Mouse (Mus musculus) gastrocnemius, postnatal 10 days (tissue): ENCODE results near the gene Mb. TPM values are rescaled to one million over a fixed set of nuclear protein-coding genes. Genes with fewer than 3 reads are reported as not detected.
"Not testable (repeated sequence)": the region's sequence is repeated elsewhere in the genome, so short reads cannot be mapped to it uniquely, and the experiment has no call there.

Experiments
- DNase-seq: peaks from one replicate; pipeline ENCODE4 v3.0.0; 2021; ENCODE audit warnings: mixed read lengths
- total RNA-seq, 2 experiments: library from RNA; stranded (reverse); gene quantifications; 2 replicates each; pipeline ENCODE4 v1.2.3; 2021

Gene Mb
- total RNA-seq, 2 experiments from 2014 or later: 415 to 512 TPM

DNA sequence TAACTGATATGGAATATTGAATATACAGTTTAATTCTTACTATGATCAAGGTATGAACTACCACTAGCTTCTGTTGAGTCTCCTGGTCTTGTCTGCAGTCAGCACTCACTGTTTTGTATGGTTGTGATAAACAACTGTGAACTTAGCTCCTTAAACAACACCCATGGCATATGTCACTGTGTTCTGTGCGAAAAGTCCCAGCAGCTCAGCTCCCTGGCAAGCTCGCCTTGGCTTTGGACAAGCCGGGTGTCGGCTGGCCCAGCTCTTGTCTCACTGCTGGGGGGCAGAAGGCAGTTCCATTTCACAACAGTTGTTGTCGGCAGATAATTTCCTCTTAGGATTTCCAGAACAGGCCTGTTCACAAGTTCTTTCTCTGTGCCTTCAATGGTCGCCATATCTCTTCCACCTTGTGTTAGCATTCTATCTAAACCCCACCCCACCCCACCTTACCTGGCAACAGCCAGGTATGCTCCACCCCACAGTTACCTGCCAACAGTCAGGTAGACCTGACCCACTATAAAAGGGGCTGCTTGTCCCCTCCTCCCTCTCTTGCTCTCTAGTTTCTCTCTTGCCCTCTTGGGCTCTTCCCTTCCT lies 14.9 kb upstream of the Mb start:
- DNase-seq: no peak

DNA sequence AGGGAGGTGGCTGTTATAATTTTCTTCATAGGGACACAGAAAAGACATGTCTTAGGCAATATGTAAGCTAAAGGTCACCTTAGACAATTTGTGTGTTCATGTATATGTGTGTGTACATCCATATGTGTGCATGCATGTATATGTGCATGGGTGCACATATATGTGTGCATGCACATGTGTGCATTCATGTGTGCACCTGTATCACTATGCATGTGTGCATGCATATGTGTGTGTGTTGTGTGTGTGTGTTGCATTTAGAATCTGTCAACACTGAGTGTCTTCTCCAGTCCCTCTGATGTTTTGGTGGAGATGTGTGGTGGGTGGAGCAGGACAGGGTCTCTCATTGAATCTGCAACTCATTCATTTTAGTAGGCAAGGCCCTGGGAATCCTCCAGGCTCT lies 12.3 kb upstream of the Mb start:
- DNase-seq: no peak

DNA sequence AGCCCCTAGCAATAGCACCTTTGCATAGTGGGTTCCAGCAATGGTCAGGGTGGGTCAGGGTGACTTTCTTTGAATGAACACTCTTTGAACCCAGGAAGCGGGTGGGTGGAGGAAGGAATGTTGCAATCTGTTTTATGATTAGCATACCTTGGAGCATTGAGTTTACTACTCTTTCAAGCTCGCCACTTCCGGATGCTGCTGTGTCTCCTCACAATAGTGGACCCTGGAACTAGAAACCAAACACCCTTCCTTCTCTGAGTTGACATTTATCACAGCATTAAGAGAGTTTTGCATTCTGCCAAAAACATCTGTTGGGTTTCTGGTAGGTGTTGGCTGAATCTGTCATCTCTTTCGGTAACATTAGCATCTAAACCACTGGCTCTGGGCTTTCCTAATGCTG lies 8.9 kb upstream of the Mb start:
- DNase-seq: not testable (repeated sequence)

DNA sequence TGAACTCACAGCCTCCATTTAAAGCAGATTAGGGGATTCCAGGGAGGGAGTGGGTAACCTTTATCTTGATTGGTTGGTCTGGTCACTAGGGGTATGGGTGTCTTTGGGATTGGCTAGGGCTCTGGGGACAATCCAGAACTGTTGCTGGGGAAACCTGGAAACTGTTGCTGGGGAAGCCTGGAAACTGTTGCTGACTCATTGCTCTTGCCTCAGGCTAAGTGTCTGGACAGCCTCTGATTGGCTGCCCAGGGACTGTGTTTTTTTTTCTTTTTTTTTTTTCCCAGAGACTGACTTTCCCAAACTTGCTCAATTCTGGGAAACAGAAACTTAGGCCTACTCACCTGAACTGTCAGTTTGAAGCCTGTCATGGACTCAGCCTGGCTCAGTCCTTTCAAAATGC lies 8.1 kb upstream of the Mb start:
- no peak for DNase-seq

DNA sequence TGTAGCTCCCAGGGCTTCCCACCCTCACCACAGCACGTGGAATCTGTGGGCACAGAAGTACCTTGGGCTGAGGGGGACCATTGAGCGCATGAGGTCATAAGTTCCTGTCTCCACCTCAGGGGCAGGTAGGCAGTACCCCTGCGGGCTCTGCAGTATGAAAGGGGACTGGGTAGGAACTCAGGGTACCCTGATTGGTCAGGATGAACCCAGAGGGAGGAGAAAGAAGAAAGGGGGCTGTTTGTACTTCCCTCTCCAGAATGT lies 6.3 kb upstream of the Mb start:
- no peak for DNase-seq

DNA sequence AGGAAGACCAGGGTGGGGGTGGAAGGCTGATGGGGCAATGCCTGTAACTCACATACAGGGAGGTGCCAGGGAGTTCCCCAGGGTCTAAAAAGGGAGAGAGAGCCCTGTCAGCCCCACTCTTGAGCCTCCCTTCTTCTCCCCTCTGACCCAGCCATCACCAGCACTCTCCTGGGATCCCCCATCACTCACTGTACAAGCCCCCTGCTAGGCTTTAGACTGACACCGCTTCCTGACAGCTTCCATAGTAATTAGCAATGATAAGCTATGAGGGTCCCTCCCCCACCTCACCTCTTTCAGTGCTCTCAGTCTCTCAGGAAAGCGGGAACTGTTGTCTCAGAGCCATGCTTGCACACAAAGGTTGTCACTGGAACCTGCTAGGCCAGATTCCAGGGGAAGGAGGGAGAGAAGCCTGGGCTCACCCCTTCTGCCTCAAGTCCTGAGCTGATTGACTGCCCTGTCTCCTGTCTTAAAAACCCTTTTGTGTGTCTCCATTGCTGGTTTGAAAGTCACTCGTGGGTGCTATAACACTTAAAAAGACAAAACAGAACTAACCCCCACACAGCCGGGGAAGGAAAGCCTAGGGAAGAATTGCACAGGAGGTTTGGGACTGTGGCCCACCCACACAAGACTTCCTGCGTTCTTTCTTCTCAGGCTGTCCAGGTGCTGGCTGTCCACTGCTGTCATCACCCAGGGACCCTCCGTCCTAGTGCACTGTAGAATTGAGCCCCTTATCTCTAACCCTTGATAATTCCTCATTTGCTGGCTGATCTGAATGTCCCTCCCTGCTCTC lies 5.7 kb upstream of the Mb start:
- DNase-seq: no peak

DNA sequence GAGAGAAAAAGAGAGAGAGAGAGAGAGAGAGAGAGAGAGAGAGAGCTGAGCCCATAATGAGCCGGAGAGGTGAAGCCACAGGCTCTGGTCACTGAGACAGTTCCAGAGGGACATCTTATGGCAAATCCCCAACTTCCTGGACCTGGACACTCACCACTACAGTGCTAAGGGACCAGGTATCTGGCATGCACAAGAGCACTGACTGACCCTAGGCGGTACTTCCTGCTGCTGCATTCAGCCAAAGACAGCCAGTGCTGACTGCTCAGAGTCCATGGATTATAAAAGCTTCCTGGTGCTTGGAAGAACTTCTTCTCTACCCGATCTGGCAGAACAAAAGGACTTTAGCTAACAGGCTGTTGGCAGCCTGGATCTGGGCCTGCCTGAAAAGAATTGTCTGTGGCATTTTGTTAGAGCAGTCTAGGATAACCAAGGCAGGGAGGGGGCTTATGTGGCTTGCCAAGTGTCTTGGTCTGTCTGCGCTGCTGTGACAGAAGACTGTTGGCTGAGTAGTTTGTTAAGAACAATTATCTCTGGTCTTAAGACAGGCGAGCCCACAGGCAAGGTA lies 4.2 kb upstream of the Mb start:
- DNase-seq: no peak

DNA sequence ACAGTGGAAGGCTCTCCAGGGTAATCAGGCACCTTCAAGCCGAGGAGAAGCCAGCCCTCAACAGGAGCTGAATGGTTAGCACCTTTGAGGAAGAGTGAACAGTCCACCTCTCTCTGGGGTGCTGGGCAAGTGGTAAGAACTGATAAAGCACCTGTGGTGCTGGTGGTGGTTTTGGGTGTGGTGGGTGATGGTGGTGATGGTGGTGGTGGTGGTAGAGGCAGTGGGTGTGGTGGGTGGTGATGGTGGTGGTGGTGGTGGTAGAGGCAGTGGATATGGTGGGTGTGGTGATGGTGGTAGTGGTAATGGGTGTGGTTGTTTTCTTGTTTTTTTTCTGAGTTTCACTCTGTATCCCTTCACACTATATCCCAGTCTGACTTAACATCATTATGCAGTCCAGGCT lies 2.6 kb upstream of the Mb start:
- DNase-seq: no peak

DNA sequence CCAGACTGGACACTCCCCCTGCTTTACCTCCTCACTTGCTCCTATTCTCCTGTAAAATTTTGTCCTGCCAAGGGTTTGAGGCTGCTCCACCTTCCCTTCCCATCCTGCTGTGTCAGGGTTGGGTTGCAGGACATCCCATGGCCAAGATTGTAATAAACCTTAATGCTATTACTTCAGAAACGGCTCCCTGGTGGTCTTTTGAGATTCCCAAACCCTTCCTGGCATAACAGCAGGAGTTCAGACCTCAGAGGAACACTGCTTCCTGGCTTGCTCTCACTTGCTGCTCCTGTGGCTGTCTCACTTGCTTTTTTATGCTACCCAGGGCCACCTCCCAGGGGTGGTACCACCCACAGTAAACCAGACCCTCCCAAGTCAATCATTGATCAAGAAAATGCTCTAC lies 1.7 kb upstream of the Mb start:
- DNase-seq: no peak

DNA sequence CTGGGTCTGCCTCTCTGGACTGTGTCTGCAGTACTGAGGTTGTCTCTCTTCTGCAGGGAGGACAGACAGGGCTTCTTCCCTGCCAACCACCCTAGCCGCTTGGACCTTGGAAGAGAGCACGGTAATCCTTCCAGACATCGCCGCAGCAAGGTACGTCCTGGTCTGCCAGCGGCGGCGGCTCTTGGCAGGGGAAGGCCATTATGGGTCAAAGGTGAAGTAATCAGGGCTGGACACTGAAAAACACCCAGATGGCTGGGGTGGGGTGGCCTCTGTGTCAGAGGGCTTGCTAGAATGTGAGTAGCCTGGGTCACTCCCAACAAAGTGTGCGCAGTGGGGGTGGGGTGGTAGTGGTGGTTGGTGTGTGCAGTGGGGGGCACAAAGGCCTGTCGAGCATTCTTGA lies 4.9 kb downstream of the Mb start:
- DNase-seq: no peak

DNA sequence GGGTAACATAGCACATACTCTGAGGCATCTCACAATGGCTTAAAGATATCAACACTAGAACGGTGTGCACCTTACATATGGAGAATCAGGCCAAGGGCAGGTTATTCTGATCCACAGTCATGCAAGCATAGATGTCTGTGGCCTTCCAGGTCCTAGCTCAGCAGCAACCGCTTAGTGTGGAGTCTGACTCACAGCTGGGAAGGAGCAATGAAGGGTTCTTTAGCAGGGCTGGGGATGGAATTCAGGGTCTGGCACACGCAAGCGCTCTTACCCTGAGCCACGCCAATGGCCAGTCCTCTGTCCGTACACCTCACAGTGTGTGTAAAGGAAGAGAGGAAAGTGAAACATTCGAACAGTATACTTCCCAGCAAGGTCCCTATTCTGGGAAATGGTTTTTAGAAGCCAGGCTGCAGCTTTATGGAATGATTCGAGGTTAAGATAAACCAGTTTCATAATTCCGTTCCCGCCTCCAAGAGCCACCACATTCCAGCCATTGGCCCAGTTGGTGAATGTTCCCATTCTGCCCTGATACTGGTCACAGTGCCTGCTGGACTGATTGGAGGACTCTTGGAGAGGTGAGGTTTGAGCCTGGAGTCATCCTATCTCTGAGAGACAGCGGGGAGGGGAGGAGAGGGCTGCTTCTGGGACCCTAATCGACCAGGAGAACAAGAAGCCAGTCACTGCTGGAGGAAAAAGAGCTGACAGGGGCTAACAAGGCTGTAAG lies 5.7 kb downstream of the Mb start, which contains the start of gene Apol6:
TSS of gene Apol6 (plus strand) at position 133 of the 724 bp plus-strand sequence.
- DNase-seq: no peak

DNA sequence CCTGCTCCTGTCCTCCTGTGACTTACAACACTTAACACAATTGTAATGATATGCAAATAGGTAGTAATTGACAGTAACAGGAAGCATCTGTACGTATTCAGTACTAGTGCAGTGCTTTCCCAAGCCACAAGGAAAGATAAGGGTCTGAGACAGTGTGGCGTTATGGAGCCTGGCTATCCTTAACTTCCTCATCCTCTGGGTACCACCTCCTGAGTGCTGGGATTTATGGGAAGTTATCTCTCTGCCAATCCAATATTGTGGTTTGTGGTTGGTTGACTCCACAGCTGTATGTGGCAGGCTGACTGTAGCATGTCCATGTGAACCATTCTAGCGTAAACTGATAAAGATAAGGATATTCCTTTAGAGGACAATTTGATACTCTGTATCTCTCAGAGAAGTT lies 9.7 kb downstream of the Mb start:
- DNase-seq: no peak

DNA sequence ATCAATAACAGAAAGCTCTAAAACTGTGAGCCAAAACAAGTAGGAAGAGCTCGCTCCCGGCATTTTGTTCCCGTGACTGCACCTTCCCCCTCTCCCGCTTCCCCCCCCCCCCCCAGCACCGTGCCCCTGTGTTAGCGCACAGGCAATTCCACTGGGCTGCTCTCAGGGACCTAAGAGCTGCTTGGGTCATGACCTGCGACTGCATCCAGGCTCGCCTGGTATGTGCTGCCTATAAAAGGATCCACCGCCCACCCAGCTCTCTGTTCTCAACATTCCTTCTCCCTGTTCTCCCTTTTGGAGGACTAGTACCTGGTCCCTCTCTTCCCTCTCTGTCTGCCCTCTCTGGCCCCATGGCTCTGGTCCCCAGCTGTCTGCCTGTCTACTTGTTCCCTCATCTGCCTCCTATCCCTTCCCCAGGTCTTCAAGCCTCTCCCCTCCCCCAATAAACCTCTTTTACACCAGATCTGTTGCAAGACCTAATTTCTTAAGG lies 11.2 kb downstream of the Mb start:
- DNase-seq: no peak

DNA sequence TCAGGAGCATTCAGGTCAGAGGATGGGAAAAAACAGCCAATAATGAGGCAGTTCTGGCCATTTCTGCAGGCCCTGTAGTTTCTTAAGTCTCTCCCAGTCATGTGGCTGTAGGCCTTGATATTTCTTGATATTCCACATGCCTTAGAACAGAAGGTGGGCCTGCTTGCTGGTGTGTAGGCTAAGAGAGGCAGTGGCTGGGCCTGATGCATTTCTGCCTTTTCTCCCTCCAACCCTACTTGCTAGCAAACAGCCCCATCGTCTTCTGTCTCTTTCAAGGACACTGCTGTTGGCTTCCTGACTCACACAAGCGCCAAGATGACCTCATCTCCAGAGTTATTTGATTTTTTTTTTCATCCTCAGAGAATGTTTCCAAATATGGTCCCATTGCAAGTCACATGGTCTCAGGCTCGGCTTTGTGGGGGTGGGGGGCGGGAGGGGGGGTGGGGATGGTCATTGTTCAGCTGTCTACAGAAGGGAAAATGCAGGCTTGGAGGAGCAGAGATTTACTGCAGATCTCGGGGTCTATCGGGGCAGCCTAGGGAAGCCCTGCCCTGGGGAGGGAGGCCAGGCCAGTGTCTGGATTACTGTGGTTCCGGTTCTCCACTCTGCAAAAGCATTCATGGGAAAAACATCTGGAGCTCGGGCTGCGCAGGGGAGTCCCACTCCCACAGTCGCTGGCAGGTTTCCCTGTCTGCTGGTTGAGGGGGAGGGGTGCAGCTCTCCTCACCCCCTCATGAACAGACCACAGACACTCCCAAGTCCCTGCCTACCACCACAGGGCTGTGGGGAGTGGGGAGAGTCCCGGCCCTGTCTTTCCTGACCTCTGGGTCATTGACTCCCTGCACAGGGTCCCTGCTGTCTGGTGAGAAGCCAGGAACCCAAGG lies 12.9 kb downstream of the Mb start:
- peak; percentile 73 for DNase-seq

DNA sequence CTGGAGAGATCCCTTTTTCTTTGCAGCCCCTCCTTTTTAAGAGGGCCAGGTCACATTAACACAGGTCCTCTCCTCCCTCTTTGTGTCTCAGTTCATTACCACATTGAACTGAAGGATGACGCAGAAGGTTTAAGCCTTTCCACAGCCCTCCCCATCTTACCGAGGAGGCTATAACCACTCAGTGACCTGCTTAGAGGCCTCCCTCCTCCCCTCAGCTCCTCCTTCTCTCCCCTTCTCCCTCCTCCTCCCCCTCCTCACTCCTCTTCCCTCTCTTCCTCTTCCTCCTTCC lies 13.5 kb downstream of the Mb start:
- DNase-seq: no peak

DNA sequence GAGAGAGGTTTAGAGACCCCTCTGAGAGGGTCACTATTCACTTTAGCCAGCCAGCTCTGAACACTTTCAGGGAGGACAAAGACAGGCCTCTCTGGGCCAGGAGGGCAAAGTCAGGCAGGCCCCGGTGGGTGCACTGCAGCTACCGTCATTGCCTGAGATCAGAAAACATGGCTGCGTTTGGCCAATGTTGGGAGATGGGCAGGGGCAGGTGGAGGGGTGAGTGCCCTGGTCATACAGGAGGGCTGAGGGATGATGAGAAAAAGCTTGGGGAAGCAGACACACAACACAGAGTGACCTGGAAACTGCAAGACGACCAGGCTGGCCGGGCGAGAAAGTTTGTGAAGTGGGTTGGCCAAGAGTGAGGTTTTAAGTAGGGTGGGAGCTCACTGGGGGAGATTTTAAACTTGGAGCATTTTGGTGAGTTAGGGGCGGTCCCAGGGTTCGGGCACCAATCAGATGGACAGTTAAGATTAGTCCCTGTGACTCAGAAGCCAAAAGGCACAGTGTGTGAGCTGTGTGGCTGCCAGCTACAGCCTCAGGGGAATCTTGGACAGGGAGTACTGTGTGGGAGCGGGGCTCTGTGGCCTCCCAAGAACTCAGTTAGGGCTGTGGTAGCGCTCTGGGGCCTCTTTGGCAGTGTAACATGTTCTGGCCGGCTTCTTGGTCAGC lies 14.0 kb downstream of the Mb start:
- peak; percentile 84 for DNase-seq

DNA sequence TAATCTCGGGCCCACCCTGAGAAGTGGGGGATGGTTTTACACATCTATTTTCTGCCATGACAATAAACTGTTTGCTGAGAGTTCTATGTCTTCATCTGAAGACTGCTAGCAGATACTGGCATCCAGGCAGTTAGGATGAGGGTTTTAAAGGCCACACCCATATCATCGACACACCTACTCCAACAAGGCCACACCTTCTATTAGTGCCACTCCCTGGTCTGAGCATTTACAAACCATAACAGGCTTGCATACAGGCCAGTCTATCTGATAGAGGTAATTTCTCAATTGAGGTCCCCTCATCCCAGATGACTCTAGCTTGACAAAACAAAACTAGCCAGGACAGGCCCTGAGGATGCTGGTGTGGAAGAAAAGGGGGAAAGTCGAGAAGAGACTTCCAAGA lies 14.8 kb downstream of the Mb start:
- no peak for DNase-seq

DNA sequence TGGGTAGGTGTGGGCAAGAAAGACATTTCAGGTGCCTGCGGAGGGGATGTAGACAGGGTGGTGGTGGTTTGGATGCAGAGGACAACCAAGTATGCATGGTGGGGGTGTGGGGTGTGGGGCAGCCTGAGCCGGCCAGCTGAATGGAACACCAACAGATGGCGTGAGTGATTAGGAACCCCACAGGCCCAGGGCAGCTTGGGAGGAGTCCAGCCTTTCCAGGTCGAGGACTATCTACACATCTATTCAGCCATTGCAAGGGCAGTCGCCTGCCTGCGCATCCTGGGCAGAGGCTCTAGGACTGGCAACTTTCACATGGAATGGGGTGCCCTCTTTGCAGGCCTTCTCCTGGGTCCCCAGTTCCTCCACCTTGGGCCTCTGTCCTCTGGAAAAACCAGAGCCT lies 15.9 kb downstream of the Mb start:
- no peak for DNase-seq

DNA sequence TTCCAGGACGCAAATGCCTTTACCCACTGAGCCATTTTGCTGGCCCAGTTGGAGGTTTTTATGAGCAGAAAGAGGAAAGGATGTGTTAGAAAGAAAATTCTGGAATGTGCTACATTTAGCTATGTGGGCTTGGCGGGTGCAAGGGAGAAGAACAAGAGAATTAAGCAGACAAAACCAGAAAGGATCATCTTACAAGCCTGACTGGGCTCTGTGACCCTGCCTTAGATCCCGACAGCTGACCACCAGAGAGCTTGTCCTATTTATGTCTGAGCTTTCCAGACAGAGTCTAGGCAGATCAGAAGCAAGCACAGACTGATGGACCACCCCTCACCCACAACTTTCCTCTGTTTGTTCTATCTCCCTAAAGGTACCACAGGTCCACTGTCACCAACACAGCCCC lies 19.2 kb downstream of the Mb start:
- DNase-seq: no peak

DNA sequence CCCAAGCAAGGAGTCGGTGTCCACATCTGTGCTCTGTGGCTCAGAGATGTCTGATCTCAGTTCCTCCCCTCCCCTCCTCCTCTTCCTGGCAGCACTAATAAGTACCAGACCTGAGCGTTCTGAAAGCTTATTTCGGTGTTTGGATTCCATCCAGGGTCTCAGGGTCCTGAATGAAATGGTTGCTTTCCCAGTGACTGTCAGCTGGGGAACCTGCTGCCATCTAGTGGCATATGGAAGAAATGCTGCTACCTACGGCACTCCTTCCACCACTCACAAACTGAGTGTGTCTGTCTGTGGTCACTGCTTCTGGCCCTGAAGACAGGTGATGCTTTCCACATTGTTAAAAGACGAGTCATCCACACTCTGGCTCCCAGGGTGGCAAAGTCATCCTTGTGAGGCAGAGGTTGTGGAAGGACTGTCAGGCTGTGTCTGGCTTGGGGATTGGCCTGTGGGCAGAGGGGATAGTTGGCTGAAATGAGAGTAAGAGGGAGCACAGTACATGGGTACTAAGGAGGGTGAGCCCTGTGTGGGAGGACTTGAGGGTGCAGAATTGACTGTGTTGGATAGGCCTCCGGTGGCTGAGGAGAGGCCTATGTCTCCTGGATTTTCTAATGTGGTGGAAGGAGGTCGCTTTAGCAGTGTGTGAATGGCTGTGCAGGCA lies 21.0 kb downstream of the Mb start:
- peak; percentile 54 for DNase-seq

DNA sequence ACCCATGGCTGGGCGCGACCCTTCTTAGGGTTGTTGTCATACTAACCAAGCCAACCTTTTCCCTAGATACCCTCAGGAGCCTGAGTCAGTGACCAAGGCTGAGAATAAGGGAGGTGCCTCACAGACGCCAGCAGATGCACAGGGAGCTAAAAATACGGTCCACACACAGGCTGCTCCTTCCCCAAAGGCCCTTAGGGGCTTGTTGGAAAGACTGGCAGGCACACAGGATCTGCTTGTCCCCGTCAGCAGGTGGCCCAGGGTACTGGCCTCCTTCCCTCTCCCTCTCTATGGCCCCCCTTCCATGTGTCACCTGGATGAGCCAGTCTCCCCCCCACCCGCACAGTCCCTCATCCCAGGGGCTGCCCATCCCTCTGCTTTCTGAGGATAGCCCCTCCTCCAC lies 22.8 kb downstream of the Mb start:
- DNase-seq: no peak
